Mouse (Mus musculus): Measurements from ENCODE around the gene Ugt1a9.

Ugt1a9 gene

GRCm38 (mm10) chr1:88186325-88186935, 115.8 kb downstream of the Ugt1a9 start:
- DNase-seq (ENCODE audit: low spot score): no peak

DNA sequence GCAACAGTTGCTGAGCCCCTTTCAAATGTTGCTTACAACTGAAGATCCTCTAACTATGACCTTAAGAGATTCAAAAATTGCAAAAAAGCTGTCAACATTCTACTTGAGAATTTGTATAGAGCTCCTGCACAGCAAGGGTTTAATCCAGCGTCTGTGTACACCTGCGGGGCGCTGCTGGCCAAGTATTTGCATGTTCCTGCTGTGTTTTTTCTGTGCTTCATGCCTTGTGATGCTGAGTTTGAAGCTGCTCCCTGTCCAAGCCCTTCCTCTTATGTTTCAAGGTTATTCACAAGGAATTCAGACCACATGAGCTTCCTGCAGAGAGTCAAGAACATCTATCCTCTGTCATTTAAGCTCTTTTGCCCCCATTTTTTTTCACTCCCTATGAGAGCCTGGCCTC, 121.5 kb downstream of the Ugt1a9 start:
- DNase-seq (ENCODE audit: low spot score): no peak

DNA sequence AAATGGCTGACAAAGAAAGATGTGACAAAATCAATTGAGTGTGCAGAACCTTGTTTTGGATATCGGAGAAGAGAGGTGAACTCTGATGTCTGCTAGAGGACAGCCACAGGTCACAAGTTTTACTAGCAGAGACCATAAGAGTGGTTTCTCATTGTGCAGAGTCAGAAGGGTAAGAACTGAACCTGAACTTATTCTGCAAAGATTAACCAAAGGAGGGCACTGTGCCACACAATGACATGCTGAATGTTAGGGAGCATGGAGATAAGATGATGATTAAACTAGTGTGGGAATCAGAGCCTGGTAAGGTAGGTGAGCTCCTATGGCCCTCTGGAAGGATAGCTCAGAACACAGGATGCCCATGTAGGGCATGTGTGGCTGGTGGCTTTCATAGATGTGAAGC, 125.1 kb downstream of the Ugt1a9 start:
- DNase-seq (ENCODE audit: low spot score): no peak

DNA sequence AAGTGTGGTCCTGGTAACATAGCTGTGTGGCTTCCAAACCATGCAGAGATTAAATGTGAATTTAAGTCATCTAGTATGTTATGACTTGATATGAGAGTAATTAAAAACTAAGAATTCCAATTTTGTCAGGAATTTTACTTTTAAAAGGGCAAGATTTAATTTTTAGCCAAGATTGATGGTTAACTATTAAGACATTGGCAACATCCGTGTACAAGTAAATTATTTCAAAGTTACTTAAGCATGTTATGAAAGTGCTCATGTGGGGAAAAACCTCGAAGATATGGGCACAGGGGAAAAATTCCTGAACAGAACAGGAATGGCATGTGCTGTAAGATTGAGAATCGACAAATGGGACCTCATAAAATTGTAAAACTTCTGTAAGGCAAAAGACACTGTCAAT, 126.8 kb downstream of the Ugt1a9 start:
- no peak for DNase-seq (ENCODE audit: low spot score)

- no peak for DNase-seq (ENCODE audit: low spot score)
These were observed 129.4 kb downstream of the Ugt1a9 start for GRCm38 (mm10) chr1:88199996-88200395.

DNA sequence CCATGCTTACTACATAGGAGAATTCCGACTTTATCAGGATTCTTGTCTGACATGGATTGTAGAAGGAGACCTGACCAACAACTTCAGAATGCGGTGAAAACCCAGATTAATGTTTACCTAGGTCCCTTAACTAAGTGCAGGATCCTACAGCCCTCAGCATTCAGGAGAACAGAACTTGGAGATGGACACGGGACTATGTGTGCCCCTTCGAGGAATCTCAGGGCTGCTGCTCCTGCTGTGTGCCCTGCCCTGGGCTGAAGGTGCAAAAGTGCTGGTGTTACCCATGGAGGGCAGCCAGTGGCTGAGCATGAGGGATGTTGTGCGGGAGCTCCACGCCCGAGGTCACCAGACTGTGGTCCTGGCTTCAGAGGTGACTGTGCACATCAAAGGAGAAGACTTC, 129.9 kb downstream of the Ugt1a9 start, which contains the start of gene Ugt1a2:
TSS of gene Ugt1a2 (plus strand) at position 146 of the 400 bp plus-strand sequence.
- no peak for DNase-seq (ENCODE audit: low spot score)

DNA sequence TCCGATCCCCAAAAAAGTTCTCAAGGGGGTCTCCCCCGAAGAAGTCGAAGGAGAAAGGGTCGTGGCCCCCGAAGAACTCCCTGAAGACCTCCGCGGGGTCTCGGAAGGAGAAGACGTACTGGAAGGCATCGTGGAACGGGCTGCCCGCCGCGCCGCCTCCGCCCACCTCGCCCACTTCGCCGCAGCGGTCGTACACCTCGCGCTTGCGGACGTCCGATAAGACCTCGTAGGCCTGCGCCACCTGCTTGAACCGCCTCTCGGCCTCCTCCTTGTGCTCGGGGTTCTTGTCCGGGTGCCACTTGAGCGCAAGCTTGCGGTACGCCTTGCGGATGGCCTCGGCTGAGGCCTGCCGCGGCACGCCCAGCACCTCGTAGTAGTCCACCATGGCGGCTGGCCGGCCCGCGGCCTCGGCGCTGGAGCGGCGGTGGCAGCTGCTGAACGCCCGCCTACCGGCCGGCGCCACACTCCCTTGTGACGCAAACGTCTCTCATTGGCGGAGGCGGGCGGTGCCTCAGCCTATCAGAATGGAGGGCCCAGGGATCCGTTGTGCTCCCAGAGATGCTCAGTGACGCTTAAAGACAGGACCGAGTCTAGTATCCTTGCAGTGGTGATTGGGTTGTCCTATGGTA, 134.8 kb downstream of the Ugt1a9 start, which contains the start of gene Dnajb3:
TSS of gene Dnajb3 (minus strand) at position 489 of the 629 bp plus-strand sequence.
- peak; percentile 87 for DNase-seq (ENCODE audit: low spot score)

GRCm38 (mm10) chr1:88206843-88207479, 136.4 kb downstream of the Ugt1a9 start:
- DNase-seq (ENCODE audit: low spot score): peak; percentile 14

GRCm38 (mm10) chr1:88211812-88212211, 141.2 kb downstream of the Ugt1a9 start, which contains the start of gene Ugt1a1:
Ugt1a1 (plus strand) TSS chr1:88211959.
- DNase-seq (ENCODE audit: low spot score): peak; percentile 74

GRCm38 (mm10) chr1:88212341-88213045, 141.9 kb downstream of the Ugt1a9 start:
- DNase-seq (ENCODE audit: low spot score): peak; percentile 38

DNA sequence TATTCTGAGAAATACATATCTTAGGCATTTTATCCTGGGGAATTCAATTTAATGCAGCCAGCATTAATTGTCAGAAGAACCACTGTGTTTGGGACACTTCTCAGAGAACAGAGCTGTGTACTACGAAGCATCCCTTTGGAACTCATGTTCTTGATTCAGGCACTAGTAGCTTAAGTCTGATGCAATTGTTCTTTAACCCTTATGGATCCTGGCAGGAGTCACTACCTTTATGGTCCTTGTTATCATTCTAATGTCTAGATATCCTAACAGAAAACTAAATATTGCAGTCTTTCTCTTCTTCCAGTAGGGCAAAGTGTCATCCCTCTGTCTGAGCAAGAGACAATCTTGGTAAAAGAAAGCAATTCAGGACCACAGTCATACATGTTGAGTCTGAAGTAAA, 142.5 kb downstream of the Ugt1a9 start:
- DNase-seq (ENCODE audit: low spot score): no peak

DNA sequence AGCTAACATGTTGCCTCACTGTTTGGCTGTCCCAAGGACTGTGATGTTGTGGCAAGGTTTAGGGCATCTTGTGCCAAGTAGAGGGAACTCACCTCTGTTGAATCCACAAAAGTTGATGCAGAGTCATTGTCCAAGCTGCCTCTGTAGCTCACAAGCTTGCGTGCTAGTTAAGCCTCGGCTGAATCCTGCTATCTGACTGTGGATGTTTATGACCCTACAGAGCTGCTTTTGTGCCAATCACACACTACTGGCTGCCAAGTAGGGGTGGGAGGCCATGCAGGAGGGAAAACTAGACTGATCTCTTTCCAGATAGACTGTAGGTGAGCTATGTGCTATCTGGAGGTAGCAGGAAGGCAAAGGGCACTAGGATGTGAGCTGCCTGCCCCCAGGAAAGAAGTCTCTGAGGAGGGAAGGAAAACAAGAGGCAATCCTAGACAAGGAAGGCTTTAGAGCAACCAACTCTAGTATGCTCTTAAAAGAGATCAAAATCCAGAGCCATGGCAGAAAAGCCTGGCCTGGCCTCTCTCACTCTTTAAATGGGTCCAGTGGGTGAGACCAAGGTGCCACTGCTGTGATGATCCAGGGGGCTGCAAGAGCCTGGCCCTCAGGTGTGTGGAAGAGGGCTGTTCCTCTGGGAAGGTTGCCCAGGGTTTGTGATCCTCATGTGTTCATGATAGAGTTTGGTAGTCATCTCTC, 143.3 kb downstream of the Ugt1a9 start:
- peak; percentile 38 for DNase-seq (ENCODE audit: low spot score)

DNA sequence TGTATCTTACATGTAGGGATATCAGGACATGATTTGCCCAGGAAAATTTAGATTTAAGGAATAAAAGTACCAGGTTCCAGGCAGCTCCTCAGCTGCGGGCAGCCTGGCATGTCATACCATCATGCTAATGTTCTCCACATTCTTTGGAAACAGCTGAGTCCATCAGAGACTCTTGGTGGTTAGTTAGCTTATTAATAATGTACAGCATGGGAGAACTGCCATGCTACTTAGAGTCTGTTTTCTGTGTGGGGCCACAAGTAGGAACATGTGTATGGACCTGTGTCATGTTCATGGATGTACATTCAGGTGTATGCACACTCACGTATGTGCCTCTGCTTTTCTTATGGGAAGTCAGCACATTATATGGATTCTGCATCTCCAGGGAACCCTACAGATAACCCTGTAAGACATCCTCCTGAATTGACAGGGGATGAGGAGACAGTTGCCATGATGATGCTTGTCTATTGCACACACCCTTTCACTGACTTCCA, 143.9 kb downstream of the Ugt1a9 start:
- DNase-seq (ENCODE audit: low spot score): peak; percentile 18

DNA sequence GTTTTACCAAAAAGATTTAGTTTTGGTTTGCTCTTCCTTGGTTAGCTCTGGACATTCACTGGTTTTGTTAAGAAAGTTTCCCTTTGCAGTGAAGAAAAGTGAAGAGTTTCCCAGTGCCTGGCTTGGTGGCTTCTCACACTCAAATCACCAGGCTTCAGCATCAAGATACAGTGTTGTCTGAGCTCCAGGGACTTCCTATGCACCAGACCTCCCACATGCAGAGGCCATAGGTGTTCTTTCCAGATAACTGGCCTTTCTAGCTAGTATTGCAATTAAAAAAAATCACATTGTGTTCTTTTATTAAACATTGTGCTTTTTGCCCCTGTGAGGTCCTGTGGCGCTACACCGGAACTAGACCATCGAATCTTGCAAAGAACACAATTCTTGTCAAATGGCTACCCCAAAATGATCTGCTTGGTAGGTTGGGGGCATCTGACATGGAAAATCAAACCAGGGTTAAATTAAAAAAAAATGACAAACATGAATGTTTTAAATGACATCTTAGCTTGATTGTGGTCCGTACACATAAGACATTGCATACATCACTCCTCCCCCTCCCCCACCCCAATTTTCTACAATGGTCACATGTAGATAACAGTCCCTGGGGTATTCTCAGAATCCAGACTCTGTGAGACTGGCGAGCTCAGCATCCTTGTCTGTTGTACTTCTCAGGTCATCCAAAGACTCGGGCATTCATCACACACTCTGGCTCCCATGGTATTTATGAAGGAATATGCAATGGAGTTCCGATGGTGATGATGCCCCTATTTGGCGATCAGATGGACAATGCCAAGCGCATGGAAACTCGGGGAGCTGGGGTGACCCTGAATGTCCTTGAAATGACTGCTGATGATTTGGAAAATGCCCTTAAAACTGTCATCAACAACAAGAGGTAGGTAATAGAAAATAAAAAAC, 145.1 kb downstream of the Ugt1a9 start:
- DNase-seq (ENCODE audit: low spot score): peak; percentile 26

- DNase-seq (ENCODE audit: low spot score): peak; percentile 17
These were observed 146.0 kb downstream of the Ugt1a9 start for GRCm38 (mm10) chr1:88216551-88216950.

DNA sequence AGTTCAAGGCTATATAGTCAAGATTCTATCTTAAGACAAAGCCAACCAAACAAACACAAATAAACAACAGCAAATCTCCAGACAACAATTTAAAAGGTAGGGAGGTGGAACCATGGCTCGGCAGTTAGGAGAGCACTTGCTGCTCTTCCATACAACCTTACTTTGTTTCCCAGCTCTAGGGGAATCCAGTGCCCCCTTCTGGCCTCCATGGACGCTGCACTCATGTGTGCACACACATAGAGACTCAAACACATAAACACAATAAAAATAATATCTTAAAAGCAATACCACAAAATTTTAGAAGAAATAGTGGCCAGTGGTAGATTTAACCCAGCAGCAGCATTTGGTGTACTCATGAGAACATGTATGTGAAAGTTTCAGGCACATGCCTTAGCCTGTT, 146.5 kb downstream of the Ugt1a9 start:
- peak; percentile 19 for DNase-seq (ENCODE audit: low spot score)

DNA sequence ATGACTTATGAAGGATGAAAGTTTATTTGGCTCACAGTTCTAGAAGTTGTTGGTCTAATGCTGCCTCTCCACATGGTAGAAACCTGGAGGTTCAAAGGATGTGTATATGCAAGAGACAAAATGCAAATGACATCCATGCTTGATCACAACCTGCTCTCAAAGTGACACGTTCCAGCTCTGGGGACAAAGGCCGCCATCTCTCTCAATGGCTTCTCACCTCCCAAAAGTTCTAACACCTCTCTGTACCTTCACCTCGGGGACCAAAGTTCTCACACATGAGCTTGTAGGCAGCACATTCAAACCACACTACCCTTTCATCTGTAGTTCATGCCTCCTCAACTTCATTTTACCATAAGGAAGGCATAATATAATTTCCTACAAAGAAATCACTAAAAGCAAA, 147.0 kb downstream of the Ugt1a9 start:
- DNase-seq (ENCODE audit: low spot score): peak; percentile 21

- DNase-seq (ENCODE audit: low spot score): peak; percentile 20
These were observed 147.5 kb downstream of the Ugt1a9 start for GRCm38 (mm10) chr1:88218051-88218450.

DNA sequence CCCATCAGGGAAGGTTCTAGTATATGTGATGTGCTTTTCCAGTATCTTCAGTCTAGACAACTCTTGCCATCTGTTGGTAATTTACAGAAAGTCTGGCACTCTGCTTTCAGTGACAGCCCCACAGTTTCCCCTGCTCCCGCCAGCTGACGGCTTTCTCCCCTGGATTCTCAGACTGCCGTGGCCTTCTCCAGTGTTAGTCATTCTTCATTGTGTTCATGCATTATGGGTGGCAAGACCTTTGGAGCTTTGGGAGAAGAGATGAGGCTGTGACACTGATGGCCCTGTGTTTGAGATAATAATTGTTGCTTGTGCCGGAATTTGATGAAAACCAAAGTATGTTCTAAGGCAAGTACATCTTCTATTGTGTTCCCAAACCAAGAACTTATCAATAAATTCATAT, 148.0 kb downstream of the Ugt1a9 start:
- peak; percentile 22 for DNase-seq (ENCODE audit: low spot score)

DNA sequence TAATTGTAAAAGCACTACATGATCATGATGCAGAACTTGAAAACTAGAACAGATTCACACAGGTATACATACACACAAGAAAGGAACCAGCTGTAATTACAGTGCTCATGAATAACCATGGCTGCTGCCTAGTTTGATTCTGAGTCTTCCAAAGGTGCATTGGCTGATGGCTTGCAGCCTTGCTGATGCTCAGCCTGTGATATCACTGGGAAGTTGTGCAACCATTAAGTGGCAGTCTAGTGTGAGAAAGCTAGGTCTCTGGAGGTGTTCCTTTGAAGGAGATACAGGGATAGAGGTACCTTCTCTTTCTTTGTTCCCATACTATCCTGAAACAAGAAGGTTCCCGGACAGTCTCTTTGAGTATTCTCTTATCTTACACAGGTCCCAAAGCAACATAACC, 148.5 kb downstream of the Ugt1a9 start:
- DNase-seq (ENCODE audit: low spot score): peak; percentile 10

GRCm38 (mm10) chr1:88220336-88220735, 149.7 kb downstream of the Ugt1a9 start:
- peak; percentile 24 for DNase-seq (ENCODE audit: low spot score)
